Mouse (Mus musculus): ENCODE measurements around the gene Odf4. TPM values are rescaled to one million over a fixed set of nuclear protein-coding genes. Genes with fewer than 3 reads are reported as not detected.

The Odf4 gene
- total RNA-seq, 2 experiments from 2014 or later: not detected

DNA sequence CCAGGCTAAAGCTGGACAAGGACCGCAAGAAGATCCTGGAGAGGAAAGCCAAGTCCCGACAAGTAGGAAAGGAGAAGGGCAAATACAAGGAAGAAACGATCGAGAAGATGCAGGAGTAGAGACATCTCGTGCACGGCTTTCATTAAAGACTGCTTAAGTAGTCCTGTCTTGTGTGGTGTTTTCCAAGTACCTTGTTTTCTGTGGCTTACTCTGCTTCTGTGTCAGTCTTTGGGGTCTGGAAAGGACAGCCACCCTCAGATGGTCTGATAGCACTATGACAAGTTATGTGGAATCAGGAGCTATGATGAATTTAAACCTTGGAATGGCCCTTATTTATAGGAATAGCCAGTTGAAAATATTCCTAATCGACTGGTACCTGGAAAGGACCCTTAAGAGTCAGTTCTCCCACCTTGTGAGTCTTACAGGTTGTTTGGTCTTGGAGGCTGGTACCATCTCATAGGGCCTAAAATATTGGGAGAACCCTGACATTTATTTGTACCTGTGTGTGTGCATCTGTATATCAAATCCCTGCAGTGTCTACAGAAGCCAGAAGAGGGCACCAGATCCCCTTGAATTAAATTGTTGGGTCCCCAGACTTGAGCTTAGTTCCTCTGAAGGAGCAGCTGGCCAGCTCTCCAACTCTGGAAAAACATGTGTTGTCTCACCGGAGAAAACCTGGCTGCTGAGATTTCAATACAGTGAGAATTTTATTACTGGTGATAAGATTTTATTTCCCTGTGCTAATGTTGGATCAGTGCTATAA lies 22.3 kb downstream of the Odf4 start:
- peak; percentile 87 to 91 for DNase-seq
- intact Hi-C loops (cut with DNase I): loop anchor here (2.0 to 5.0 kb wide), 2 partner anchors 38 to 62 kb away; no protein-coding TSS in a partner anchor

DNA sequence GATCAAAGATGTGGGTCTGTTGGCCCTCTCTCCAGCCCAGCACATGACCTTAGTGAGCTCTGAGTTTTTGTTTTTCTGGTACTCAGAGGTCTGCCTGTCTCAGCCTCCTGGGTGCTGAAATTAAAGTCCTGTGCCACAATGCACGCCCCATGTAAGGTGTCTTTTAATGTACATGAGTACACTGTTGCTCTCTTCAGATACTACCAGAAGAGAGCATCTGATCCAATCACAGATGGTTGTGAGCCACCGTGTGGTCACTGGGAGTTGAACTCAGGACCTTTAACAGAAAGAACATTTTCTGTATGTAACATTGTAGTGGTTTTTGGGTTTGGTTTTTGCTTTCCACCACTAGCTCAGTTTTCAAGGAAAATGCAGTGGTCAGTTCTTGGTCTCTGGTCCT lies 23.1 kb downstream of the Odf4 start:
- intact Hi-C loops (cut with DNase I): loop anchor here (2.0 kb wide), 1 partner anchor 63 kb away; no protein-coding TSS in a partner anchor
- DNase-seq: no peak

DNA sequence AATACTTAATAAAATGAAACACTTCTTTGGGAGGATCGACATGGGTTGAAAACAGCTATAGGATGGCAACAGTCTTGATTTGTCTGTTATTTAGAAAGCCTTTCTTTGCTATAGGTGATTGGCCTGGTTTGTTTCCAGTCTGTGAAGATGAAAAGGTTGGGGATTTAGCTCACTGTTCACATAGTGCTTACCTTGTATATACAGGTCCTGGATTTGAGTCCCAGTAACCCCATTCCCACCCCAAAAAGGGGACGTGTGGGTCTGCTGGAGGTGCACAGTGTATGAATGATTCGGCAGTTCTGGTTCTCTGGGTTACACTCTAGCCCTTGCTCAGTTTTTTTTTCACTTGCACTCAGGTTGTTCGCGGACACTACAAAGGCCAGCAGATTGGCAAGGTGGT lies 24.1 kb downstream of the Odf4 start:
- intact Hi-C loops (cut with DNase I): no loop called here
- DNase-seq: no peak

DNA sequence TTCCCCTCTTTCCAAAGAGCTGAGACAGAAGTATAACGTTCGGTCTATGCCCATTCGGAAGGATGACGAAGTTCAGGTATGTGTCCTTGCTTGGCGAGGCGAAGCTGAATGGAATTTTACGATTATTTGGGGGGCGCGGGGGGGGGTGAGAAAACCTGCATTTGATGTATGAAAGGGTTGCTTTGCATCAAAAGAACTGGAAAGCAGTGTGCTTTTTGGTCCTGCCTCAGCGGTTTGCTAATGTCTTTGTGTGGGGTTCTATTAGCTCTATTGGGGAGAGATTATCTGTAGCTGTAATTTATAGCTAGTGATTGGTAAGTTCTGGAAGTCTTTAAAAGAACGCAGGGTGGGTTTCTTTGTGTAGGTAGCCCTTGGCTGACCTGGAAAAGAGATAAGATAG lies 24.5 kb downstream of the Odf4 start:
- intact Hi-C loops (cut with DNase I): no loop called here
- DNase-seq: no peak

DNA sequence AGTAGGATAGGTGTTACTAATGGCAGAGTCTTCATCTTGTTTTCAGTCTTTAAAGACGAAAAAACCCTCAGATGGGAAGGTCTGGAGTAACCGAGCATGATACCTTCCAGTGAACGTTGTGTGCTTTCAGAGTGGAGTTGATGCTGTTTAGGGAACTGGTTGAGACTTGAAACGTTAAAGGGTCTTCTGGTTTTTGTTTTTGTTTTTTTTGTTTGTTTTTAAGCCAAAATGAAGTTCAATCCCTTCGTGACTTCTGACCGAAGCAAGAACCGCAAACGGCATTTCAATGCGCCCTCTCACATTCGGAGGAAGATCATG lies 24.9 kb downstream of the Odf4 start:
- no peak for DNase-seq
- intact Hi-C loops (cut with DNase I): no loop called here

DNA sequence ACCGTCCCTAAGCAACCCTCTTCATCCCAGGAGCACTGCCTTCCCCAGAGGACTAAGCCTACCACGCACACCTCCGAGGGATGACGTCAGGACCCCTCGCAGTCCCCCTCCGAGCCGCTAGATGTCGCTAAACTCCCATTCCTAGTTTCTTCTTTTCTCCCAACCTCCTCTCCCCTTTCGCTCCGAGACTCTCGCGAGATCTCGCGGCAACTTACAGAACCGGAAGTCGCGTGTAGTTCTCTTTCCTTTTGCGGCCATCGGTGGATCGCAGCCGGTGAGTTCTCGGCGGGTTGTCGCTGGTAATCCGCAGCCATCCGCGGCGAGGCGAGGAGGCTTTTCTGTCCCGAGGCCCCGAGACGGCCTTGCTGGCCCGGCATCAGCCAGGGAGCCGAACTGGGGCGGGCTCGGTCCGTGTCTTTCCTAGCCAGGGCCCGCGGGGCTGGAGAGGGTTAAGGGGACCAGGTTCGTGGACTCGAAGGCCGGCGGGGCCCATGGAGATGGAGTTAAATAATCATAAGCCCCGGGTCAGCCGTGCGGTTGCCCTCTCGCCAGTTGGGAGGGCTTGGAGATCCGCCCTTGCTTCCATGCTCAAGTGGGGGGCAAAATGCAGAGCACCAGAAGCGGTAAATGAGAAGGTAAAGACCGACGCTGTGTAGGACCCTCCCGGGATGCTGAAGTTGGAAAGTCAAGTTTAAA lies 25.4 kb downstream of the Odf4 start, which contains the start of gene Rpl26:
TSS of gene Rpl26 (plus strand) at position 233 of the 696 bp plus-strand sequence.
- DNase-seq: peak; percentile 99 to 100
- intact Hi-C loops (cut with DNase I): no loop called here

DNA sequence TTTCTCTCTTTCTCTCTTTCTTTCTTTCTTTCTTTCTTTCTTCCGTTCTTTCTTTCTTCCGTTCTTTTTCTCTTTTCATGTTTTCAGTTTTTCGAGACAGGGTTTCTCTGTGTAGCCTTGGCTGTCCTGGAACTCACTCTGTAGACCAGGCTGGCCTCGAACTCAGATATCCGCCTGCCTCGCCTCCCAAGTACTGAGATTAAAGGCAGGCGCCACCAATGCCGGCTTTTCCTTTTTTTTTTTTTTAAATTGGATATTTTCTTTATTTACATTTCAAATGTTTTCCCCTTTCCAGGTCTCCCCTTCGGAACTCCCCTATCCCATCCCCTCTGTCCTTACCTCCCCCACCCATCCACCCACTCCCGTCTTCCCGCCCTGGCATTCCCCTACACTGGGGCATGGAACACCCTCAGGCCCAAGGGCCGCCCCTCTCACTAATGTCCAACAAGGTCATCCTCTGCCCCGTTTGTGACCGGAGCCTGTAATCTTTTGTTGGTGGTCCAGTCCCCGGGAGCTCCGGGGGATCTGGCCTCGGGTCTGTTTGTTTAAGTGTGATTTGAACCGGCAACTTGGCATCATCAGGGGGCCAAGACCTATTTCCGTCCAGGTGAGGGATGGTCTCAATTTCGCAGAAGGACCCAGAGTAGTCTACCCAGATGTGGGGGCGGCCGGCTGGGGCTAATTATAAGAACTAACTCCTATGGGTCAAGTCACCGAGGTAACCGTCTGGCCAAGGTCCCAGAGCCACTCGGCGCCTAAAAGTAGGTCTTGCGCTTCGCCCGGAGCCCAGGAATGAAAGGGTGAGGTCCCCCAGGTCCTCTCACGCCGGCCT lies 26.1 kb downstream of the Odf4 start:
- peak in 1 of 2 experiments; percentile 25 for DNase-seq
- intact Hi-C loops (cut with DNase I): no loop called here

DNA sequence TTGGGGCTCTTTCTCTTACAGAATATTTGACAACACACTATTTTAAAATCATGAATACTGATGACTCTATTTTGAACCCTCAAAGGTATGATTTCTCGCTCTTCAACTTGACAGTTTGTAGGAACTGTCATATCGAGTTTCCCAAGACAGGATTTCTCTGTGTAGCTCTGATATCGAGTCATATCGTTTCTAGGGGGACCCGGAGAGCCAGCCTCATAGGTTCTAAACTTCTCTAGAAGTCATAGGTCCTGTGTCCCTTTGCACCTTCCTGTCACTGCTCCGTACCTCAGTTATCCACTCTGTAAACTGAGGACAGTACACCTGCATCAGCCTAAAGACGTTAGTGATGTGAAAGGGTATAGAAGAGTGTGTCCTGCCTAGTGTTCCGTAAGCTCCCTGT lies 27.1 kb downstream of the Odf4 start:
- intact Hi-C loops (cut with DNase I): no loop called here
- DNase-seq: no peak

DNA sequence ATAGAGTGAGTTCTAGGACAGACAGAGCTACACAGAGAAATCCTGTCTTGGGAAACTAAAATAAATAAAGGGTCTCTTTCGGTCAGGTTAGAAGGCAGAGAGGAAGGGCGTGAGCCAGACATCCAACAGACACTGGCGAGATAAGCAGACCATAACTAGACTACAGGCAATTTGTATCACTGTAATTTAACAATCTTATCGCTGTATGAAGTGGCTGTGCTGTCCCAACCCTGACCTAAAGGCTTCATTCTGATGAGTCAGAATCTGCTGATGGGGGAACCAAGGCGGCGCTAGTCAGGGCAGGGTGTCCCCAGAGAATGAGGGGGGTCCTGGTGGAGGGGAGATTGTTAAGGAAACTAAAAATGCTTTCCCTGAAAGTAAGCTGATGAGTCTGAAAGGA lies 28.1 kb downstream of the Odf4 start:
- intact Hi-C loops (cut with DNase I): no loop called here

DNA sequence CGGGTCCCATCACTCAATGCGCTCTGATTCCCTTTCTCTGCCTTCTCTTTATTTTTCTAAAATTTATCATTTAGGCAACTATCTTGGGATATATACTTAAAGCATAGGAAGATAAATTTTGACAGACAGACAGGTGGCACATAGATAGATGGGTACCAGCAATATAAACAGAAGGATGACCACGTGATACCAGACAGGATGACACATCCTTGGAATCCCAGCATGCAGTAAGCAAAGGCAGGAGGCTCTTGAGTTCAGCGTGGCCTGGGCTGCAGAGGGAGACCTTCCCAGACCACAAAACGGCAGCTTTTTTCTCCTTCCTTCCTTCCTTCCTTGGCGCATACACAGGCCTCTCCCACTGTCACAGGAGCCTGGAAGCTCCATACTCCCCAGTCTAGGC lies 29.0 kb downstream of the Odf4 start:
- intact Hi-C loops (cut with DNase I): no loop called here
- DNase-seq: no peak

More for the DNA sequence above, 28.1 kb downstream of the Odf4 start:
- no peak for DNase-seq

DNA sequence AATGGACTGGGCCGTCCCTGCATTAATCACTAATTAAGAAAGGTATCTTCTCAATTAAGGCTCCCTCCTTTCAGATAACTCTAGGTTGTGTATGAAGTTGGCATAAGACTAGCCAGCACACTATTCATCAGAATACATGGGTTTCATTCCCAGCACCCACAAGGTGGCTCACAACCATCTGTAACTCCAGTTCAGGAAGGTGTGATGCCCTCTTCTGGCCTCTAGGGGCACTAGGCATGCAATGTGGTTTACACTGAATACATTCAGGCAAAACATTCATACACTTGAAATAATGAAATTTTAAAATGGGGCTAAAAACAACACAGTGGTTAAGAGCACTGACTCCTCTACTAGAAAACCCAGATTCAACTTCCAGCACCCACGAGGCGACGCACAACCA lies 29.8 kb downstream of the Odf4 start:
- no peak for DNase-seq
- intact Hi-C loops (cut with DNase I): no loop called here

DNA sequence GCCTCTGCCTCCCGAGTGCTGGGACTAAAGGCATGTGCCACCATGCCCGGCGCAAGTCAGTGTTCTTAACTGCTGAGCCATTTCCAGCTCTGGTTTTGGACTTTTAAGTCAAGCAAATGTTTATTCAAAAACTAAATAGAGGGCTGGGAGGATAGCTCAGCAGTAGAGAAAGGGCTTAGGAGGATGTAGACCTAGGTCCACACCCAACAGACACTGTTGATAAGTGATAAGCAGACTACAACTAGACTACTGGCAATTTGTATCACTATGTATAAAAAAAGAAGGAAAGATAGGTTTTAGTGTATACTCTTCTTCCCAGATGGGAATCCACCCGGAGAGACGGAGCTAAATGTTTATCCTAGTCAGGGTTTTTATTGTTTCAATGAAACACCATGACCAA lies 30.6 kb downstream of the Odf4 start:
- intact Hi-C loops (cut with DNase I): no loop called here
- DNase-seq: no peak

DNA sequence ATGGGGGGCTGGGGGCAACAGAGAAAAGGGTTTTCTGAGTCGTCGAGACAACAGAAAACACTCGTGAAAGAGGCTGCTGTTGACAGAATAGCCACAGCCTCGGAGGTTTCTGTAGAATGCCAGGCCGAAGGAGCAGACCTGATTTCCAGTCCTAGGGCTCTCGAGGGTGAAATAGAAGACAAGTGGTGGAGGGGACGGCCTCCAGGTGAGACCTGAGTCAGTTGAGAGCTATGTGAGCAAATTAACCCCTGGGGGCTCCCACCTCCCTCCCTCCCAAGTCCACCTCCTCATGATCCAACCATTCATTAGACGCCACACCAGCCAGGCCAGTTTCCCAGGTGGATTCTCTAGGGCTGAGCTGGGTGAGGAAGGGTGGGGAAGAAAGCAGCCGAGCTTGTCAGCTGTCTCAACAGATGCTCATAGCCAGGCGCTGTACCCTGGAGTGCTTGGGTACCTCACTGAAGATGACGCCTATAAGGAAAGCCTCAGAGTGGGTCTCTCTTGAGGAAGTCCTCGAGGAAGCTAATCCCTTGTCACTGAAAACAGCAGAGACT lies 32.9 kb downstream of the Odf4 start:
- intact Hi-C loops (cut with DNase I): no loop called here
- no peak for DNase-seq

DNA sequence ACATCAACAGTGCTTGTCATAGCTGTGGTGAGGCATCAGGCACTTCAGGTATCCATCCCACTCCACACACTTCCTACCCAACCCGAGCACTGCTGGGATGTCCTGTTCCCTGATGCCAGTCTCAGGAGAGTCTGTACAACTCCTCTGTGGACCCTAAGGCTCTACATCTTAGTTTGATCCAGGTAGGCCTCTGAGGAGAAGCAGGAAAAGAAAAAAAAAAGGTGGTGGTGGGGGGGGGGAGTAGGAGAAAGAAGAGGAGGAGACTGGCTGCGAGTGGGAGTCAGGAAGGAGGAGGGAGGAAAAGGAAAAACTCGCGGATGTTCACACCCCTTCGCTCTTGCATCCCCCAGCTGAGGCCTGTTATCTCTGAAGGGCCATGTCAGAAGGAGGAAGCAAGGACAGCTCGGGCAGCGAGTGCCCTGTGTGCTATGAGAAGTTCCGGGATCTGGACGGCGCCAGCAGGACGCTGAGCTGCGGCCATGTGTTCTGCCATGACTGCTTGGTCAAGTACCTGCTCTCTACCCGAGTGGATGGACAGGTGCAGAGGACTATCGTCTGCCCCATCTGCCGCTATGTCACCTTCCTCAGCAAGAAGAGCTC lies 34.5 kb downstream of the Odf4 start:
- intact Hi-C loops (cut with DNase I): no loop called here

DNA sequence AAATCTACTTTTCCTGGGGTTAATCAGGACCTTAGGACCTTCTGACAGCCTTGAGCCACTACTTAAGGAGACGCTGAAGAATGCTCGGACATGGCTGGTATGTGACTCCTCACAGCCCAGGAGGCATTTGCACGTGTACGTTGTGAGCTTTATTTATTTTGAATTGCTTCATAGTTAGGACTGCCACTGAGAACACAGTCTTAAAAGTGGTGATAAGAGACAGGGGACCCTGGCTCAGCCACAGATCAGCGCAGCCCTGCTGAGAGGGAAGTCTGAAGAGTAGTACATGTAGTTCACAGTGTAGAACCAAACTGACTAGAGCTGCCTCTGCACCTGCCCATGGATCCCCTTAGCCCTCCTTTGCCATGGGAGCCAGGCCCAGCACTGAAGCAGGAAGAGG lies 35.1 kb downstream of the Odf4 start:
- intact Hi-C loops (cut with DNase I): no loop called here
- no peak for DNase-seq

More for the DNA sequence above, 34.5 kb downstream of the Odf4 start:
- DNase-seq: no peak

DNA sequence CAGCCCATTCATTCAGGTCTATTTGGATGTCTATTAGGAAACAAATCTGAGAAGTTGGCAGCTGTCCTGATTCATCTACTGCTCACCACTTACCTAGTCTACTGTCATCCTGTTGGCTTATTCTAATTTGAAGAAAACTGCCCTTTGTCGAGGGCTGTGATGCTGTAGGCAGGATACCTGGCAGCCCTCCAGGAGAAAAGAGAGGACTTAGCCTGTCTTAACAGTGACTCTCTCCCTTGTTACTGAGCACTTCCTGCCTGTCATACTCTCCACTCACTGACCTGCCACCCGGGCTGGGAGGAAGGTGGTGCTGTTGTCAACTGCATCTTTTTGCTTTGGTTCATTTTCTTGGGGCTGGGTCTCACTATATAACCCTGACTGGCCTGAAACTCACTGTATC lies 36.3 kb downstream of the Odf4 start:
- DNase-seq: no peak
- intact Hi-C loops (cut with DNase I): no loop called here

DNA sequence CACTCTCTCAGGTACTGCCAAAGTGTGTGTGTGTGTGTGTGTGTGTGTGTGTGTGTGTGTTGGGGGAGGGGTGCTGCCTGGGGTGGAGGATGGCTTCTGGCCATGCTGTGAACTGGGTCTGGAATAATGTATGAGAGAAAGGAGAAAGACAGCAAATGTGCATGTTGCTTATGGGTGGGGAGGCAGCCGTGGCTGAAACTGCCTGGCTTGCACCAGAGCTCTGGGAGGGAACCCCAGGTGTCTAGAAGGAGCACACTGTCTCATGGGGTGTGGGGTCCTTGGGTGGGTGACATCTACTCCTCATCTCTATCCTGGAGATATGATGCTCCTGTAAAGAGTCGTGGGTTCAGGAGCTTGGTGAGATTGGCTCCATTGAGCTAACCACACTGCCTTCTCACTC lies 38.2 kb downstream of the Odf4 start:
- DNase-seq: no peak
- intact Hi-C loops (cut with DNase I): no loop called here

DNA sequence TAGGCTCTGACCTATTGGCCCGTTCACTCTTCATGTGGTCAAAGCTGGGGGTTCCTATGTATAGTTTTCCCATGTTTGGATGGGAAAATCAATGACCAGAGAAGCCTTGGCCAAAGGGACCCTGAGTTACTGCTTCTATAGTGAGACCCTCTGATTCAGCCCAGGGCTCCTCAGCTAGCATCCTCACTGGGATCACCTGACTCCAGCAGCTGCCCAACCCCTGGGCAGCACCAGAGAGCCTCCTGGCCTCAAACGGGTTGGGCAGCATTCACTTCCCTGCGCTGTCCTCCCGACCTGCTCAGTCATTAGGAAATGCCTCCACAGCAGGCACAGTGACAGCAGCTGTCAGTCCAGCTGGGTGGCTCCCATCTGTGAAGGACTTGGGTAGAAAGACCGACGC lies 38.6 kb downstream of the Odf4 start, which contains the start of gene Rnf222:
TSS of gene Rnf222 (plus strand) at position 301 of the 400 bp plus-strand sequence.
- intact Hi-C loops (cut with DNase I): no loop called here

DNA sequence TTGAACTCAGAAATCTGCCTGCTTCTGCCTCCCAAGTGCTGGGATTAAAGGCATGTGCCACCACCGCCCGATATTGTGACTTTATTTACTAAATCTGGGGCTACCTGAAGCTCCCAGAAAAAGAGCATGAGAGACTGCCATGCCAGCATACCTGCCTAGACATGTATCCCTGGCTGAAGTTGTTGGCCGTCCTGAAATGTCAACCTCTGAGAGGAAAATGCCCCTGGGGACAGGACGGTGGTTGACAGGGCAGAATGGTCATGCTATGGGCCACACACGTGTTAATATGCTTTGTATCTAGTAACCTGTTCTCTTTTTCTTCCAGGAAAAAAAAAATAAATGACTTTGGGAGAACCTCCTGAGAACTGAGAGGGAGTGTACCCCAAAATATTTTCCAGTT lies 40.8 kb downstream of the Odf4 start:
- intact Hi-C loops (cut with DNase I): no loop called here
- no peak for DNase-seq

More for the DNA sequence above, 38.6 kb downstream of the Odf4 start, which contains the start of gene Rnf222:
- DNase-seq: no peak

DNA sequence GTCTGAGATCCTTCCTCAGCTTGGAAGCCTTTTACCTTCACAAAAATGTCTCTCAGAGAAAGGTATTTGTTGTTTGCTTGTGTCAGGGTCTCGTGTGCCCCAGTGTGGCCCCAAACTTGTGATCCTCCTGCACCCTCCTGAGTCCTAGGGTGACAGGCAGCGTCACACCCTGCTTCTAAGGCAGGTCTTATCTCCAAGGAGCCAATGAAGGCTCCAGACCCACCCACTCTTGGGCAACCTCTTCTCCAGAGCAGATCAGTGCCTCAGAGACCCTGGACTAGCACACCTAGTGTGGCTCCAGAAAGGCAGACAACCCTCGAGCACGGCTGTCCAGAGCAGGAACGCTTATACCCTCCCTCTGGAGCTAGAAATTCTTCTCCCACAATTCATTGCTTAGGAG lies 42.5 kb downstream of the Odf4 start:
- intact Hi-C loops (cut with DNase I): no loop called here
- DNase-seq: no peak

DNA sequence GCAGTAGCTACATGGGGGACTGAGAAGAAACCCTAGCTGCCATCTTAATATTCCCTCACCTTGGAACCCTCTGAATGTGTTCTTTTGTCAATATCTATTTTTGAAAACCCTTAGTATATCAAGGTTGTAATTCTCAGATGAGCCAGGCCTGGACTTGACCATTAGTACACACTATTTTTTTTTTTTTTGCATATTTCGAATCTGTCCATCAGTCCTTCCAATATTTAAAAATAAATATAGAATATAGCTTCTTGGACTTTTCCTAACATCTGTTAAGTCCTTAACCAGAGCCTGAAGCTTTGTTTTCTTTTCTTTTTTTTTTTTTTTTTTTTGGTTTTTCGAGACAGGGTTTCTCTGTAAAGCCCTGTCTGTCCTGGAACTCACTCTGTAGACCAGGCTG lies 43.0 kb downstream of the Odf4 start:
- intact Hi-C loops (cut with DNase I): no loop called here
- DNase-seq: no peak

Data from heart, postnatal 10 days (tissue).